Mouse (Mus musculus) small intestine, adult 2 months (tissue): ENCODE measurements around the gene Prkch.

Experiments
- CTCF ChIP-seq: fragments of 200-500 bp; IDR thresholded peaks from 2 replicates; pipeline ENCODE4 v1.5.1; 2012; ENCODE audit warnings: low read depth, mild to moderate bottlenecking, control low read depth, inconsistent platforms, low read length, moderate library complexity, mixed read lengths; ENCODE audit not compliant: insufficient replicate concordance, insufficient read length; ENCODE audit errors: extremely low read depth
- POLR2A ChIP-seq: fragments of 200-500 bp; IDR thresholded peaks from 2 replicates; pipeline ENCODE4 v1.6.1; 2012; ENCODE audit warnings: low read depth, mild to moderate bottlenecking, control low read depth, inconsistent platforms, low read length, moderate library complexity

DNA sequence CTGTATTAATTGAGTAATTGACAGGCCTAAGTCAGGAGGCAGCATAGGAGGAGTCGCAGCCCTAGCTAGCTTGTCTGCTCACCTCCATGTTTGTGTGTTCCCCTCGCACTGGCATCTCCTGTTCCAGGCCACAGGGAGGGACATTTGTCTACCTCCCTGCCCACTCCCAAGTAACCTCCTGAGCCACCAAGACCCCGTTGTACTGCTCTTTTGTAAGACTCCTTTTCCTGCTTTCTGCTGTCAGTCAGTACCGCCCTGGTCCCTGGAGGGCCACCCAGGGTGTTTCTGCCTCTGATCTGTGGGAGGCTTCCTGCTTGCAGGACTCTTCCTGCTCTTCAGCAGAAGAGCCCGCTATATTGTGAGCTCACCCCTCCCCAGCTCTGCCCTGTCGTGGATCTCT lies 127.5 kb downstream of the Prkch start:
- TF ChIP-seq CTCF (no peak), POLR2A (no peak)
